Mouse (Mus musculus): ENCODE data around the gene BC030499. TPM values are rescaled to one million over a fixed set of nuclear protein-coding genes. Genes with fewer than 3 reads are reported as not detected.

Gene BC030499
- total and polyA plus RNA-seq, 3 experiments, result 0.73 to 1.1 TPM; not detected in 1

- H3K27ac ChIP-seq (ENCODE audit: control insufficient read depth, low read depth, low read length), result no peak within 1 kb of the TSS
- no peak within 1 kb of the TSS for H3K9ac ChIP-seq (ENCODE audit: control insufficient read depth, low read depth, low read length, poor library complexity, severe bottlenecking)
- H3K4me3 ChIP-seq (ENCODE audit: control insufficient read depth in 1 of 2, insufficient read depth in 1 of 2, low read depth in 2 of 2, low read length in 2 of 2), result peak within 1 kb of the TSS in 1 of 2 experiments; percentile 29; a peak in 2 of 4 replicates
- no peaks in the 10 kb centered on the region for H3K27me3 ChIP-seq (ENCODE audit: control insufficient read depth in 1 of 2, insufficient read depth in 2 of 2, low read length in 2 of 2)
- DNase-seq (ENCODE audit: low read depth, low spot score), result peak; percentile 98
- H3K4me1 ChIP-seq (ENCODE audit: control insufficient read depth in 1 of 2, insufficient read depth in 2 of 2, low read length in 2 of 2), result peaks cover 2 to 3% of the 10 kb centered on the region in 2 experiments; a peak in 2 of 4 replicates
- H3K9me3 ChIP-seq (replicated peaks; ENCODE audit: insufficient read depth, low read length), result no peaks in the 10 kb centered on the region
- no peaks in the 10 kb centered on the region for H3K79me2 ChIP-seq (ENCODE audit: control insufficient read depth, insufficient read depth, low read length, poor library complexity)
- H3K36me3 ChIP-seq (ENCODE audit: control insufficient read depth in 1 of 2, insufficient read depth in 2 of 2, low read length in 2 of 2), result peaks cover 5 to 19% of the 10 kb centered on the region in 2 experiments
- TF ChIP-seq TBP (IDR thresholded peaks at IDR 0.05; ENCODE audit: low read depth, low read length) (peak; percentile 44; the same call in 1 of the 2 replicates), POLR2A (IDR thresholded peaks at IDR 0.05; ENCODE audit: control insufficient read depth in 1 of 2, insufficient read depth in 1 of 2, low read depth in 1 of 2, low read length in 2 of 2, poor library complexity in 1 of 2) (0 out of 4 replicates have a peak, but pooled peaks of 1 of the 2 experiments have one; percentile 46), CTCF (IDR thresholded peaks at IDR 0.05 in 2 of 3, conservative IDR thresholded peaks at IDR 0.05 in 1 of 3; ENCODE audit: control insufficient read depth in 1 of 3, insufficient read depth in 1 of 3, low read depth in 2 of 3, low read length in 3 of 3, poor library complexity in 1 of 3, severe bottlenecking in 1 of 3) (no peak), EP300 (IDR thresholded peaks at IDR 0.05; ENCODE audit: low read depth in 1 of 2, low read length in 2 of 2) (0 out of 4 replicates have a peak, but pooled peaks of 1 of the 2 experiments have one; percentile 14), SIN3A (IDR thresholded peaks at IDR 0.05; ENCODE audit: low read length) (peak; percentile 44; the same call in 1 of the 2 replicates), NELFE (IDR thresholded peaks at IDR 0.05; ENCODE audit: low read depth, low read length) (0 out of 2 replicates have a peak, but pooled peaks have one; percentile 37), MYB (IDR thresholded peaks at IDR 0.05; ENCODE audit: low read depth, low read length) (no peak), ZC3H11A (IDR thresholded peaks at IDR 0.05; ENCODE audit: low read depth, low read length) (no peak), TCF12 (IDR thresholded peaks at IDR 0.05; ENCODE audit: low read depth, low read length) (0 out of 2 replicates have a peak, but pooled peaks have one; percentile 20), JUND (IDR thresholded peaks at IDR 0.05; ENCODE audit: low read depth, low read length) (no peak), RAD21 (IDR thresholded peaks at IDR 0.05; ENCODE audit: low read depth, low read length) (no peak), UBTF (IDR thresholded peaks at IDR 0.05; ENCODE audit: borderline replicate concordance, insufficient read depth, low read depth, low read length) (no peak), HCFC1 (IDR thresholded peaks at IDR 0.05; ENCODE audit: low read depth, low read length) (peak; percentile 41; the same call in 1 of the 2 replicates), POLR2AphosphoS2 (IDR thresholded peaks at IDR 0.05; ENCODE audit: low read length) (peak; percentile 83), ZKSCAN1 (IDR thresholded peaks at IDR 0.05; ENCODE audit: low read depth, low read length) (no peak), MXI1 (IDR thresholded peaks at IDR 0.05; ENCODE audit: low read depth, low read length) (peak; percentile 43; the same call in 1 of the 2 replicates), MYC (IDR thresholded peaks at IDR 0.05; ENCODE audit: low read depth, low read length) (0 out of 2 replicates have a peak, but pooled peaks have one; percentile 38), ELF1 (IDR thresholded peaks at IDR 0.05; ENCODE audit: low read depth, low read length) (0 out of 2 replicates have a peak, but pooled peaks have one; percentile 41), USF1 (IDR thresholded peaks at IDR 0.05; ENCODE audit: low read depth, low read length) (no peak), CHD2 (IDR thresholded peaks at IDR 0.05; ENCODE audit: low read length) (no peak), E2F4 (IDR thresholded peaks at IDR 0.05; ENCODE audit: borderline replicate concordance, low read depth, low read length) (no peak), KAT2A (conservative IDR thresholded peaks at IDR 0.05; ENCODE audit: low read depth, low read length) (no peak), USF2 (IDR thresholded peaks at IDR 0.05; ENCODE audit: borderline replicate concordance in 1 of 2, insufficient read depth in 1 of 2, low read depth in 1 of 2, low read length in 2 of 2) (no peak), CHD1 (IDR thresholded peaks at IDR 0.05; ENCODE audit: low read depth, low read length) (no peak), ZMIZ1 (IDR thresholded peaks at IDR 0.05; ENCODE audit: low read depth, low read length) (0 out of 2 replicates have a peak, but pooled peaks have one; percentile 33), TAL1 (IDR thresholded peaks at IDR 0.05; ENCODE audit: low read length) (no peak), NRF1 (IDR thresholded peaks at IDR 0.05; ENCODE audit: insufficient read depth, low read depth, low read length, poor library complexity, severe bottlenecking) (no peak), POLR2AphosphoS5 (IDR thresholded peaks at IDR 0.05; ENCODE audit: borderline replicate concordance, low read depth, low read length) (no peak), SMC3 (IDR thresholded peaks at IDR 0.05; ENCODE audit: low read depth, low read length) (no peak), GABPA (IDR thresholded peaks at IDR 0.05; ENCODE audit: low read depth, low read length) (no peak), BHLHE40 (IDR thresholded peaks at IDR 0.05; ENCODE audit: borderline replicate concordance, low read depth, low read length) (no peak), MAZ (IDR thresholded peaks at IDR 0.05; ENCODE audit: low read depth, low read length) (no peak; the same call in 1 of the 2 replicates), RCOR1 (IDR thresholded peaks at IDR 0.05; ENCODE audit: low read depth, low read length) (peak; percentile 25; the same call in 1 of the 2 replicates), ZNF384 (IDR thresholded peaks at IDR 0.05; ENCODE audit: low read depth, low read length) (no peak), GATA1 (IDR thresholded peaks at IDR 0.05; ENCODE audit: low read depth, low read length) (no peak), MEF2A (IDR thresholded peaks at IDR 0.05; ENCODE audit: extremely low read depth, insufficient replicate concordance, low read depth, low read length, poor library complexity, severe bottlenecking) (no peak)
Observed at GRCm38 (mm10) chr11:78322860-78323259, 32.2 kb downstream of the BC030499 start, which contains the start of gene Aldoc. Aldoc (plus strand) TSS chr11:78322968.
